Mouse (Mus musculus) lung, adult 18-20 months (tissue): ENCODE data around the gene Olfml3.

Experiments
- DNase-seq, 2 experiments: peaks; one replicate each; pipeline ENCODE4 v3.0.0; 2022; ENCODE audit warnings: mixed read lengths in 2 of 2

Olfml3 gene

GRCm38 (mm10) chr3:103739329-103739728, 1.5 kb upstream of the Olfml3 start, which contains the start of gene Gm10964:
Gene Gm10964, plus strand, starts transcription at chr3:103739366.
- DNase-seq = no peak

- peak; percentile 42 to 54 for DNase-seq
Measured at GRCm38 (mm10) chr3:103737061-103737754, 593 bp downstream of the Olfml3 start.

GRCm38 (mm10) chr3:103735776-103736600, 1.8 kb downstream of the Olfml3 start:
- no peak for DNase-seq

- peak; percentile 47 to 66 for DNase-seq
Measured at GRCm38 (mm10) chr3:103734696-103735519, 2.9 kb downstream of the Olfml3 start.

- no peak for DNase-seq
Measured at GRCm38 (mm10) chr3:103733799-103734695, 3.8 kb downstream of the Olfml3 start.

- DNase-seq = no peak
Measured at GRCm38 (mm10) chr3:103733176-103733575, 4.6 kb downstream of the Olfml3 start.

GRCm38 (mm10) chr3:103732116-103732515, 5.7 kb downstream of the Olfml3 start:
- DNase-seq = no peak

- DNase-seq = no peak
Measured at GRCm38 (mm10) chr3:103729850-103730249, 8.0 kb downstream of the Olfml3 start.

GRCm38 (mm10) chr3:103727813-103728326, 9.9 kb downstream of the Olfml3 start:
- DNase-seq = no peak

- no peak for DNase-seq
Measured at GRCm38 (mm10) chr3:103726642-103727041, 11.2 kb downstream of the Olfml3 start.

- DNase-seq = no peak
Measured at GRCm38 (mm10) chr3:103724137-103724536, 13.7 kb downstream of the Olfml3 start.

- no peak for DNase-seq
Measured at GRCm38 (mm10) chr3:103718728-103719127, 19.1 kb downstream of the Olfml3 start.

GRCm38 (mm10) chr3:103716774-103717760, 20.7 kb downstream of the Olfml3 start:
- peak in 1 of 2 experiments; percentile 5 for DNase-seq

GRCm38 (mm10) chr3:103715762-103716693, 21.8 kb downstream of the Olfml3 start:
- DNase-seq = peak in 1 of 2 experiments; percentile 20

- DNase-seq = no peak
Measured at GRCm38 (mm10) chr3:103714942-103715341, 22.9 kb downstream of the Olfml3 start.

GRCm38 (mm10) chr3:103714236-103714875, 23.4 kb downstream of the Olfml3 start:
- DNase-seq = no peak

GRCm38 (mm10) chr3:103712196-103712595, 25.6 kb downstream of the Olfml3 start:
- DNase-seq = no peak

GRCm38 (mm10) chr3:103709470-103710040, 28.2 kb downstream of the Olfml3 start:
- DNase-seq = no peak
